Mouse (Mus musculus) hindbrain, embryonic 16.5 days (tissue): ENCODE measurements at regions not wholly inside any gene's neighbourhood (a gene's known extent, or its start where the extent isn't known, plus 50 kb on each side); places are given as distances from the start of the nearest gene placed in this dataset.
A peak's percentile ranks its signal among the peaks of the same experiment; 100 is the strongest.

Experiments
- ATAC-seq: fragments of 200-750 bp; cut with Nextera tagmentation; 2 replicates; pipeline ENCODE4 v1.8.0; 2017; ENCODE audit warnings: moderate TSS enrichment, moderate library complexity
- H3K27ac ChIP-seq: fragments of 300-500 bp; sonication (generic); 2 replicates; pipeline ENCODE4 v1.5.1; 2014; ENCODE audit warnings: low read depth, mild to moderate bottlenecking, control low read depth, low read length, moderate library complexity
- H3K27me3 ChIP-seq: fragments of 300-500 bp; sonication (generic); replicated peaks from 2 replicates; pipeline ENCODE4 v1.6.1; 2014; ENCODE audit warnings: low read length; ENCODE audit not compliant: control insufficient read depth, insufficient read depth
- H3K36me3 ChIP-seq: fragments of 300-500 bp; sonication (generic); 2 replicates; pipeline ENCODE4 v1.6.1; 2014; ENCODE audit warnings: mild to moderate bottlenecking, low read length, moderate library complexity, mixed read lengths; ENCODE audit not compliant: control insufficient read depth, insufficient read depth
- H3K4me1 ChIP-seq: fragments of 300-500 bp; sonication (generic); 2 replicates; pipeline ENCODE4 v1.6.1; 2014; ENCODE audit warnings: low read depth, low read length; ENCODE audit not compliant: control insufficient read depth, insufficient read depth
- H3K4me2 ChIP-seq: fragments of 300-500 bp; sonication (generic); 2 replicates; pipeline ENCODE4 v1.6.1; 2014; ENCODE audit warnings: mild to moderate bottlenecking, low read length, control low read depth, moderate library complexity
- H3K4me3 ChIP-seq: fragments of 300-500 bp; sonication (generic); 2 replicates; pipeline ENCODE4 v1.5.1; 2014; ENCODE audit warnings: mild to moderate bottlenecking, low read length, control low read depth, moderate library complexity
- H3K9ac ChIP-seq: fragments of 300-500 bp; sonication (generic); 2 replicates; pipeline ENCODE4 v1.6.1; 2014; ENCODE audit warnings: low read depth, mild to moderate bottlenecking, control low read depth, low read length, moderate library complexity
- H3K9me3 ChIP-seq: fragments of 300-500 bp; sonication (generic); 2 replicates; pipeline ENCODE4 v1.6.1; 2014; ENCODE audit warnings: mild to moderate bottlenecking, low read length, moderate library complexity; ENCODE audit not compliant: control insufficient read depth
- WGBS: fragments of 180-500 bp; shearing (Covaris S2); extraction: QIAGEN DNeasy Blood & Tissue Kit; methylation state at CpG from one replicate; pipeline ENCODE4 v1.1.7; 2014; 5-methylcytosine and 5-hydroxymethylcytosine counted together

- Histone ChIP-seq H3K4me3 (peak overlapping the region; percentile 93), H3K4me1 (peaks cover 26% of the 10 kb centered on the region)
- no peak for ATAC-seq
Measured at GRCm38 (mm10) chr13:107887366-107888230, 156.6 kb upstream of the Smim15 start.

GRCm38 (mm10) chr13:107884836-107885235 is 159.4 kb upstream of the Smim15 start:
- WGBS: 70% methylated on average over 3 of the region's 3 CpGs
- Histone ChIP-seq H3K9ac (no peak overlapping the region), H3K27me3 (no peaks in the 10 kb centered on the region), H3K4me2 (no peak overlapping the region), H3K36me3 (no peaks in the 10 kb centered on the region; the same call in 1 of the 2 replicates), H3K27ac (no peak overlapping the region), H3K4me3 (no peak overlapping the region), H3K4me1 (peaks cover 20% of the 10 kb centered on the region), H3K9me3 (no peaks in the 10 kb centered on the region; the same call in 1 of the 2 replicates)
- ATAC-seq: no peak

More at GRCm38 (mm10) chr13:107887366-107888230, 156.6 kb upstream of the Smim15 start:
- Histone ChIP-seq H3K27ac (peak overlapping the region; percentile 95), H3K27me3 (no peaks in the 10 kb centered on the region), H3K9ac (peak overlapping the region; percentile 95), H3K36me3 (no peaks in the 10 kb centered on the region), H3K4me2 (peak overlapping the region; percentile 63), H3K9me3 (no peaks in the 10 kb centered on the region; the same call in 1 of the 2 replicates)
- under 1% methylated on average over 16 of the region's 16 CpGs for WGBS

GRCm38 (mm10) chr13:107882337-107882736 is 161.9 kb upstream of the Smim15 start:
- H3K4me2 ChIP-seq: no peak overlapping the region
- 76% methylated on average over 5 of the region's 5 CpGs for WGBS
- H3K9ac ChIP-seq: no peak overlapping the region
- H3K27ac ChIP-seq: no peak overlapping the region
- H3K27me3 ChIP-seq: no peaks in the 10 kb centered on the region
- no peak for ATAC-seq
- peaks cover 19% of the 10 kb centered on the region for H3K4me1 ChIP-seq
- no peak overlapping the region for H3K4me3 ChIP-seq
- H3K9me3 ChIP-seq: no peaks in the 10 kb centered on the region; the same call in 1 of the 2 replicates
- no peaks in the 10 kb centered on the region; the same call in 1 of the 2 replicates for H3K36me3 ChIP-seq

GRCm38 (mm10) chr13:107880551-107880950 is 163.7 kb upstream of the Smim15 start:
- H3K4me2 ChIP-seq: no peak overlapping the region
- H3K4me3 ChIP-seq: no peak overlapping the region
- no peaks in the 10 kb centered on the region; the same call in 1 of the 2 replicates for H3K36me3 ChIP-seq
- H3K27me3 ChIP-seq: no peaks in the 10 kb centered on the region
- no peak for ATAC-seq
- H3K4me1 ChIP-seq: peaks cover 10% of the 10 kb centered on the region
- no peaks in the 10 kb centered on the region for H3K9me3 ChIP-seq
- 100% methylated on average over 2 of the region's 2 CpGs for WGBS
- H3K27ac ChIP-seq: no peak overlapping the region
- H3K9ac ChIP-seq: no peak overlapping the region

- 53% methylated on average over 7 of the region's 8 CpGs for WGBS
- Histone ChIP-seq H3K27ac (no peak overlapping the region), H3K9me3 (no peaks in the 10 kb centered on the region), H3K27me3 (no peaks in the 10 kb centered on the region), H3K4me3 (no peak overlapping the region), H3K4me2 (no peak overlapping the region), H3K4me1 (peaks cover 5% of the 10 kb centered on the region), H3K9ac (no peak overlapping the region), H3K36me3 (no peaks in the 10 kb centered on the region; the same call in 1 of the 2 replicates)
- peak; percentile 37; the same call in 1 of the 2 replicates for ATAC-seq
Measured at GRCm38 (mm10) chr13:107879535-107879934, 164.7 kb upstream of the Smim15 start.

- Histone ChIP-seq H3K9ac (no peak overlapping the region), H3K4me1 (peaks cover 3% of the 10 kb centered on the region), H3K27me3 (no peaks in the 10 kb centered on the region), H3K36me3 (no peaks in the 10 kb centered on the region; the same call in 1 of the 2 replicates), H3K4me2 (no peak overlapping the region), H3K27ac (no peak overlapping the region), H3K4me3 (no peak overlapping the region), H3K9me3 (no peaks in the 10 kb centered on the region)
- WGBS: 93% methylated on average over 3 of the region's 3 CpGs
- no peak for ATAC-seq
Measured at GRCm38 (mm10) chr13:107878980-107879379, 165.3 kb upstream of the Smim15 start.

GRCm38 (mm10) chr13:107873244-107873667 is 171.0 kb upstream of the Smim15 start:
- Histone ChIP-seq H3K27me3 (no peaks in the 10 kb centered on the region), H3K4me2 (no peak overlapping the region), H3K36me3 (no peaks in the 10 kb centered on the region), H3K4me3 (no peak overlapping the region), H3K27ac (no peak overlapping the region), H3K4me1 (peaks cover 7% of the 10 kb centered on the region), H3K9ac (no peak overlapping the region), H3K9me3 (no peaks in the 10 kb centered on the region)
- no peak for ATAC-seq
- 61% methylated on average over 2 of the region's 2 CpGs for WGBS

GRCm38 (mm10) chr13:107872574-107872973 is 171.7 kb upstream of the Smim15 start:
- peaks cover 7% of the 10 kb centered on the region for H3K4me1 ChIP-seq
- 0 out of 2 replicates have a peak, but pooled peaks have one; percentile 3 for ATAC-seq
- H3K4me2 ChIP-seq: no peak overlapping the region
- no peaks in the 10 kb centered on the region for H3K9me3 ChIP-seq
- H3K4me3 ChIP-seq: no peak overlapping the region
- H3K9ac ChIP-seq: no peak overlapping the region
- WGBS: 76% methylated on average over 8 of the region's 8 CpGs
- no peaks in the 10 kb centered on the region for H3K36me3 ChIP-seq
- no peaks in the 10 kb centered on the region for H3K27me3 ChIP-seq
- no peak overlapping the region for H3K27ac ChIP-seq

- Histone ChIP-seq H3K4me3 (no peak overlapping the region), H3K9me3 (no peaks in the 10 kb centered on the region), H3K4me1 (peaks cover 7% of the 10 kb centered on the region), H3K9ac (no peak overlapping the region), H3K36me3 (no peaks in the 10 kb centered on the region), H3K4me2 (no peak overlapping the region), H3K27ac (no peak overlapping the region), H3K27me3 (no peaks in the 10 kb centered on the region)
- WGBS: 65% methylated on average over 10 of the region's 10 CpGs
- ATAC-seq: 0 out of 2 replicates have a peak, but pooled peaks have one; percentile 53
Measured at GRCm38 (mm10) chr13:107872137-107872536, 172.1 kb upstream of the Smim15 start.
